Mouse (Mus musculus): ENCODE data around the gene Ccdc8. TPM values are rescaled to one million over a fixed set of nuclear protein-coding genes. Genes with fewer than 3 reads are reported as not detected.

Gene Ccdc8
- total RNA-seq, 1 experiment from 2014 or later, result 12.1 TPM

- peak in 1 of 2 experiments; percentile 37; a peak in 2 of 4 replicates for ATAC-seq (replicated peaks in 1 of 2; ENCODE audit: insufficient read depth in 1 of 2, low FRiP score in 2 of 2, low TSS enrichment in 1 of 2, low read depth in 1 of 2, poor library complexity in 2 of 2, severe bottlenecking in 2 of 2)
These were observed 7.1 kb downstream of the Ccdc8 start for GRCm38 (mm10) chr7:16999650-17000049.

DNA sequence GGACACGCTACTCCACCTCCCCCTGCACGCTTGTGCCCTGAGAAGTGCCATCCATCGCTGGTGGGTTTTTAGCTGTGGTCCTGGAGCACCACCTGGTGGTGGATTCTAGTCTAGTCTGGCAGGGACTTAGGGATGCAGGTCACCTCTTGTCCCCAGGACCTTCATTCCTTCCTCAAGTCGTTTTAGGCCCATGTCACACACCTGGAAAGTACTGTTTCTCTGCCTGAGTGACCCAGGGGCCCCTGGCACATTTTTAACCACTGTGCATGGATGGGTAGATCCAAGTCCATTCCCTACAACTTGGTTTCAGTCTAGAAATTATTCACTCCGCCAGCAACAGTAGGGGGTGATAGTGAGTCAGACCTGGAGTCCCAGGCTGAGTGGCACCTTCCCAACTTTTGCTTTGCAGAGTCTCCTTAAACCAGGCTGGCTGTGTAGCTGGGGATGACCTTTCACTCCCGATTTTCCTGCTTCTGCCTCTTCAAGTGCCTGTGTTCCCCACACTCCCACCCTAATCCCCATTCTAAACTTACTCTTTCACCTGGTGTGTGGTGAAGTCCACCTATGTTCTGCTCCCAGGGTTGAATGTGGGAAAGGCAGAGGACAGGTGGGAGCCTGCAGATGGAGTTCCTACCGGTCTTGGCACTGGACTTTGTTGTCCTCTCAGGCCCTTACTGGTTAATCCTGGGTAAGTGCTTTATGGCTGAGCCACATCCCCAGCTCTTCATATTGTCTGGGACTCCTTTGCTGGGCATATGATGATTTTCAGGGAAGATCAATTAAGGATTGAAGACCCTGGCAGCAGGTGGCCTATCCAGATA is 10.1 kb downstream of the Ccdc8 start:
- ATAC-seq (replicated peaks in 1 of 2; ENCODE audit: insufficient read depth in 1 of 2, low FRiP score in 2 of 2, low TSS enrichment in 1 of 2, low read depth in 1 of 2, poor library complexity in 2 of 2, severe bottlenecking in 2 of 2), result peak; percentile 61 to 82

DNA sequence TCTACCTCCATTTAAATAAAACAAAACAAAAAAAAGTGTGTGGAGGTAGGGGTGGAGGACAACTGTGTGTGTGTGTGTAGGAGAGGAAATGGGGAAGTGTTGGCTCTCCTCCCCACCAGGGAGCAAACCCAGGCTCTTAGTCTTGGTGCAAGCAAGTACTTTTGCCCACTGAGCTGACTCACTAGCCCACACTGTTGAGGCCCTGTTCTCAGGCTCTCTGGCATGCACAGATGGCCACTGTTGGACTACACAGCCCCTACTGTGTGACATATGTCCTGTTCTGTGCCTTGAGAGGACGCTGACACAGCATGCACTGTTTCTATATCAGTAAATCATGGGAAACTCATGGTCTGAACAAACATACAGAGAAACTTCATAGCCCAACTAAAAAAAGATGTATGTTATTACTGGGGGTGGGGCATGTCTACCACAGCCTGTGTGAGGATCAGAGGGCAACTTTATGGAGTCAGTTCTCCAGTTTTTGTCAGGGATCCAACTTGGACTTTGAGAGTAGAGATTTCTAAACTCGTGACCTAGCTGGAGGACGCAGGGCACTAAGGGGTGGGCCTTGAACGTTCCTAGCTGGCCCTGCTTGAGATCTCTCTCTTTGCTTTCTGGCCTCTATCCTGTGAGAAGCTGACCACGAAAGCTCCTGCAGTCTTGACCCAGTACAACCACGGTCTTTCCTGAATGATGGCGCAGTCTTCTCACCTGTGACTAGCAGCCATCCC is 10.9 kb downstream of the Ccdc8 start:
- peak; percentile 19 to 33; a peak in 1 of 4 replicates for ATAC-seq (replicated peaks in 1 of 2; ENCODE audit: insufficient read depth in 1 of 2, low FRiP score in 2 of 2, low TSS enrichment in 1 of 2, low read depth in 1 of 2, poor library complexity in 2 of 2, severe bottlenecking in 2 of 2)

DNA sequence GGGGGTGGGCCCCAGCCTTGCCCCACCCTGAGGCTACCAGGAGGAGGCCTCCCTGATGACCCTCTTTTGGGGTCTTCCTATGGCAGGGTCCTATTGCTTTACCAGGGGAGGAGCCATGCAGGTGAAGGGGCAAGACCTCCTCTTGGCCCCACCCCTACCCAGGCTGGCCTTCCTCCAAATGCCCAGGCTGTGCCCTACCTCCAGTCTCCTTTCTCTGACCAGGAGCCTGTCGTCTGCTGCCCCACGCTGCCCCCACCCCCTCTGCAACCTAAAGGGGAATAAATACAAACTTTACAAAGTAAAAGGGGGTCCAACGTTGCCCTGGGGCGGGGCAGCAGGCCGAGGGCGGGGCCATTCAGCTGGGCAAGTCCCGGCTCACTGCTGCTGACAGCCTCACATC is 12.2 kb downstream of the Ccdc8 start:
- ATAC-seq (replicated peaks in 1 of 2; ENCODE audit: insufficient read depth in 1 of 2, low FRiP score in 2 of 2, low TSS enrichment in 1 of 2, low read depth in 1 of 2, poor library complexity in 2 of 2, severe bottlenecking in 2 of 2), result no peak

DNA sequence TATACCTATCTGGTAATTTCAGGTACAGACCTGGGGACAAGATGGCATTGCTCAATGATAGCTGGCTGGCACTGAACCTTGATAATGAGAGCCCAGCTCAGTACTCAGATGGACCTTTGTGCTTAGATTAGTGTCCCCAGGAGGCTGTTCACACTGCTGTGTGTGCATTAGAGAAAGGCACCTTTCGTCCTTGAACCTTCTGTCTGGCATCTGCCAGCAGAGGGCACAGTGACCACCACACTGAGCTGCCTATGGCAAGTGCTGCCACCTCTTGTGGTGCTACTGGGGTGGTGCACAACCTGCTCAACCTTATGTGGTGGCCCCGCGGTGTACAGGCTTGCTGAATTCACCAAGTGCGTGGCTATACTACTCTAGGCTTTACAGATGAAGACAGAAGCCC is 14.8 kb downstream of the Ccdc8 start:
- ATAC-seq (replicated peaks in 1 of 2; ENCODE audit: insufficient read depth in 1 of 2, low FRiP score in 2 of 2, low TSS enrichment in 1 of 2, low read depth in 1 of 2, poor library complexity in 2 of 2, severe bottlenecking in 2 of 2), result peak; percentile 63 to 71

- ATAC-seq (replicated peaks in 1 of 2; ENCODE audit: insufficient read depth in 1 of 2, low FRiP score in 2 of 2, low TSS enrichment in 1 of 2, low read depth in 1 of 2, poor library complexity in 2 of 2, severe bottlenecking in 2 of 2), result peak; percentile 63 to 68
These were observed 17.0 kb downstream of the Ccdc8 start for GRCm38 (mm10) chr7:17009326-17010009.

DNA sequence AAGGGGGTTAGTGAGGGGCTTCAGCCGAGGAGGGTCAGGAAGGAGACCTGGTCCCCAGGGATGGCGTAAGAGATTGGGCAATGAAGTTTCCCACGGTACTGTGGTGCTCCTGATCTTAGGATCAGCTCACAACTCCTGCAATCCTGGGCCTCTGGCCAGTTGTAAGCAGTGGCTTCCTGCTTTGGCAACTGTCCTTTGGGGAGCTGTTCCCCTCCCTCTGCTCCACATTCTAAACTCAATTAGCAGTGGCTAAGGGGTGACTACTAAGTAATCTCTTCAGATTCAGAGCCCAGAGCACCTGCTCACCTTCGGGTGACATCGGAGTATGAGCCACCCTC is 17.5 kb downstream of the Ccdc8 start:
- ATAC-seq (replicated peaks in 1 of 2; ENCODE audit: insufficient read depth in 1 of 2, low FRiP score in 2 of 2, low TSS enrichment in 1 of 2, low read depth in 1 of 2, poor library complexity in 2 of 2, severe bottlenecking in 2 of 2), result no peak

GRCm38 (mm10) chr7:17011909-17012590 is 19.5 kb downstream of the Ccdc8 start:
- no peak for ATAC-seq (replicated peaks in 1 of 2; ENCODE audit: insufficient read depth in 1 of 2, low FRiP score in 2 of 2, low TSS enrichment in 1 of 2, low read depth in 1 of 2, poor library complexity in 2 of 2, severe bottlenecking in 2 of 2)

DNA sequence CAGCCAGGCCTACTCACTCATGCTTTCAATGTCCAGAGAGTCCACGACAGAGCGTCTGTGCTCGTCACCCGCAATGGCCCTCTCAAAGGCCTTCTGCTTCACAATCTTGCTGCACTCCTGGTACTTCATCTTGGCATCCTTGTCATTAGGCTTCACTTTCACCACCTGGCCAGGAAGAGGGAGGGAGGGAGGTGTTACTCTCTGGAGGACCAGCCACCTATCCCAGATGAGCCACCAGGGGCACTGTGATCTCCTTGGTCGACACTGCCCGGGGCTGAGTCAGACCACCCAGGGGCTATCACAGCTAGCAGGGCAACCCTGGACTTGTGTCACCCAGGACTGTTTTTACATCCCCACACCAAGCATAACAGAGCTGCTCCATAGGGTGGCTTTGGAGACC is 22.9 kb downstream of the Ccdc8 start:
- no peak for ATAC-seq (replicated peaks in 1 of 2; ENCODE audit: insufficient read depth in 1 of 2, low FRiP score in 2 of 2, low TSS enrichment in 1 of 2, low read depth in 1 of 2, poor library complexity in 2 of 2, severe bottlenecking in 2 of 2)

DNA sequence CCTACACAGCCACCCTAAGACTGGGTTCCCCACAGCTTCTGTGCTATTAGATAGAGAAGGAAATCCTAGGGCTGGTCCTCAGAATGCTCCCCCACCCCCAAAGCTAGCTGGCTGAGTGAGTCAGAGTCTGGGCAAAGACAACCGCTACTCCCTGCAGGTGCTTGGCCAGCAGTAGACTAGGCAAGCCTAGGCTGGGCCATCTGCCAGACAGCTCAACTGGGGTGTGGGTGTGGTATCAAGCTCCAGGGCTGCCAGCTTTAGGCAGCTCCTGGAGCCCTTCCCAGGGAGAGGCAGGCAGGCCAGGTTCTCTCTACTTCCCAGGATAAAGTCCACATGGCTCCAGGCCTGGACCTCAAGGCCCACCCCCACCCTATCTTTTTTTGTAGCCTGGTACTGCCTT is 24.5 kb downstream of the Ccdc8 start:
- ATAC-seq (replicated peaks in 1 of 2; ENCODE audit: insufficient read depth in 1 of 2, low FRiP score in 2 of 2, low TSS enrichment in 1 of 2, low read depth in 1 of 2, poor library complexity in 2 of 2, severe bottlenecking in 2 of 2), result peak; percentile 79 to 80

GRCm38 (mm10) chr7:17017921-17018320 is 25.4 kb downstream of the Ccdc8 start:
- ATAC-seq (replicated peaks in 1 of 2; ENCODE audit: insufficient read depth in 1 of 2, low FRiP score in 2 of 2, low TSS enrichment in 1 of 2, low read depth in 1 of 2, poor library complexity in 2 of 2, severe bottlenecking in 2 of 2), result no peak

- ATAC-seq (replicated peaks in 1 of 2; ENCODE audit: insufficient read depth in 1 of 2, low FRiP score in 2 of 2, low TSS enrichment in 1 of 2, low read depth in 1 of 2, poor library complexity in 2 of 2, severe bottlenecking in 2 of 2), result no peak
These were observed 27.1 kb downstream of the Ccdc8 start for GRCm38 (mm10) chr7:17019426-17020166.

DNA sequence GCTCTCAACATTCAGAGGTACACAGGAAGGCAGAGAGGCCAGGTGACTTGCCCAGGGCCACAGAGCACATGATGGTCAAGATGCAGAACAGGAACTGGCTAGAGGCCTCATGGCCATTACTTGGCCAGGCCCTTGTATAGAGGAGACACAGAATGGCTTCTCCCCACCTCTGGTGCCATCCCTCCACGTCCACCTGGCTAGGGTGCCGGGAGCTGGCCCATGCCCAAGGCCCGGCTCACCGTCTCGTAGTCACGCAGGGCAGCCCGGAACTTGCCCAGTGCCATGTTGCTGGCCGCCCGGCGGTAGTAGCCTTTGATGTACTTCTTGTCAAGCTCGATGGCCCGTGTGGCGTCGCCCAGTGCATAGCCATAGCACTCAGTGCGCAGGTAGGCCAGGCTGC is 29.7 kb downstream of the Ccdc8 start:
- no peak for ATAC-seq (replicated peaks in 1 of 2; ENCODE audit: insufficient read depth in 1 of 2, low FRiP score in 2 of 2, low TSS enrichment in 1 of 2, low read depth in 1 of 2, poor library complexity in 2 of 2, severe bottlenecking in 2 of 2)

GRCm38 (mm10) chr7:17023701-17024100 is 31.2 kb downstream of the Ccdc8 start:
- ATAC-seq (replicated peaks in 1 of 2; ENCODE audit: insufficient read depth in 1 of 2, low FRiP score in 2 of 2, low TSS enrichment in 1 of 2, low read depth in 1 of 2, poor library complexity in 2 of 2, severe bottlenecking in 2 of 2), result no peak

GRCm38 (mm10) chr7:17024141-17024540 is 31.6 kb downstream of the Ccdc8 start:
- ATAC-seq (replicated peaks in 1 of 2; ENCODE audit: insufficient read depth in 1 of 2, low FRiP score in 2 of 2, low TSS enrichment in 1 of 2, low read depth in 1 of 2, poor library complexity in 2 of 2, severe bottlenecking in 2 of 2), result peak; percentile 12 to 28; a peak in 2 of 4 replicates

DNA sequence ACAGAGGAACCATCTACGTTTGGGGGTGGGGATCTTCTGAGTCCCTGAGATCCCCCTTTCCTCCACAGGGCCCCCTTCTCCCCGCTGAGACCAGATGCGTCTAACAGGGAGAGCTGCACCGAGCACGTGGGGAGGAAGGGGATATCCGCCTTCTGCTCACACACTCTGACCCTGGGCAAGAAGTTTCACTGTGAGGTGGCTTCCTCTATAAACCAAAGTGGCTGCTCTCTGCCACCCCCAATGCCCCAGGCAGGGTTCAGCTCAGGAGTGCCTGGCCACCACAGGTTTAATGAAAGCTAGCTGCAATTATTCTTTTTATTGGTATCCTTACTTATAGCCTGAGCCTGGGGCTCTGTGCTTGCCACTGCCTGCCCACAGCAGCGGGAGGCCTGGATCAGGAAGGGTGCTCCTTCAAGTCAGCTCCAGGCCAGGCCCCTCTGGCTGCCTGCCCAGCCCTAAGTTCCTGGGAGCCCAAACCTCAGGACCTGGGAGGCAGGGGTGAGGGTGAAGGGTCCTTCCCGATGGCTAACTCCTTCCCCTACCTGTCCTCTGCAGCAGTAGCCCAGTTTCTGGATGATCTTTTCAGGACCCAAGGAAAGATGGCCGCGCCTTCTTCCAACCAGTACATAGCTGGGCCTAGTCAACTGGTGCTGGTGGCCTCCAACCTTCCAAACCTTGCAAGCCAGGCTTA is 32.5 kb downstream of the Ccdc8 start:
- peak; percentile 68 to 78 for ATAC-seq (replicated peaks in 1 of 2; ENCODE audit: insufficient read depth in 1 of 2, low FRiP score in 2 of 2, low TSS enrichment in 1 of 2, low read depth in 1 of 2, poor library complexity in 2 of 2, severe bottlenecking in 2 of 2)

All from hematopoietic stem cell, adult 5-6 weeks (primary cell).